Mouse (Mus musculus): Measurements from ENCODE around the gene Pyroxd1.

Gene Pyroxd1

GRCm38 (mm10) chr6:142377081-142377480 is 31.6 kb downstream of the Pyroxd1 start:
- DNase-seq (ENCODE audit: low spot score in 2 of 2), result no peak

GRCm38 (mm10) chr6:142378576-142379330 is 33.3 kb downstream of the Pyroxd1 start:
- DNase-seq (ENCODE audit: low spot score in 2 of 2), result no peak

DNA sequence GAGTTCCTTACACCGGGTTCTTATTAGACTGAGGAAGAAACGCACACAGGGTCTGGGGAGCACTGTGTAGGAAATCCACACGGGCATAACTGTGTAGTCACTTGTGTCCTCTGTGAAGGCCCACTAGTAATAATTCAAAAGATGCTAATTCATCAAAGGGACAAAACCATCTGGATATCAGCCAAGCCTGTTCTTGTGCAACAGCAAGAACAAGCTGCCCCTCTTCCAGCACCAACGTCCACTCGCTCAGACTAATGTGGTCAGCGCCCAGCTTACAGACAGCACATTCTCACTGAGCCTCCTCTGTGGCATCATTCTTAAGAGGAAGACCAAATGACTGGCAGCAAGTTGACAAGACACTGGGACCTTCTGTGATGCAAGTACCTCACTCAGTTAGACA is 34.5 kb downstream of the Pyroxd1 start:
- DNase-seq (ENCODE audit: low spot score in 2 of 2), result no peak

- DNase-seq (ENCODE audit: low spot score in 2 of 2), result no peak
Observed at GRCm38 (mm10) chr6:142381615-142382014, 36.2 kb downstream of the Pyroxd1 start.

- DNase-seq (ENCODE audit: low spot score in 2 of 2), result no peak
Observed at GRCm38 (mm10) chr6:142384521-142384920, 39.1 kb downstream of the Pyroxd1 start.

DNA sequence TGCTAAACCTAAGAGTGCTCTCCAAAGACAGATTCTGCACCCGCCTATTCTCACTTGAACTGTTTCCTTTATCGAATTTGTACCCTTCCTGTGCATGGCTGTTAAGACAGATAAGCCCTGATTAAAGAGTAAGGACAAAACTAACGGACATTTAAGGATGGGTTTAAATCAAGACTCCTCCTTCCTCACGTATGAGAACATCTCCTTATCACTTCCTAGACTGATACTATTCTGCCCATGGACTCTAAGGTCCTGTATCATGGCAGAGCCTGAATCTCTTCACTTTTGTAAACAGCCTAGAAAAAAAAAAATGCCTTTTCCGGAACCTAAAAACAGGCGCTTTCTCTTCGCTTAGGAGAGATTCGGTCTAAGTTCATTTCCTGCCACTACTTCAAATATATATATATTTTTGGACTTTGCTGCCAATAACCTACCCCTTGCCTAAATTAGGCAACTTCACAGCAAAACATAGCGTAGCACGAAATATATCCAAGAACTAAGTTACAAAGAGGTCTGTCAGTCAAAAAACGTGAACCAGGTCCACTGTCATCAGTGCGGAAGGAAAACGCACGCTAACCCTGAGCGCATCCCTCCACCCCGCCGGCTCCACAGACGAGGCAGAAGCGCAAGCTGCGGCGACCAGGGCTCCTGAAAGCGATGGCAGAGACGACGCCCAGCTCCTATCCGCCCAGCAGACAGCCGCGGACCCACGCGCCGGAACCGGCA is 41.0 kb downstream of the Pyroxd1 start:
- no peak for DNase-seq (ENCODE audit: low spot score in 2 of 2)

GRCm38 (mm10) chr6:142387011-142387754 is 41.7 kb downstream of the Pyroxd1 start, which contains the start of the genes Recql and Golt1b:
Gene Recql (minus strand): TSS chr6:142387087.
Gene Golt1b (plus strand): TSS chr6:142387221.
- DNase-seq (ENCODE audit: low spot score in 2 of 2), result peak; percentile 94 to 95

DNA sequence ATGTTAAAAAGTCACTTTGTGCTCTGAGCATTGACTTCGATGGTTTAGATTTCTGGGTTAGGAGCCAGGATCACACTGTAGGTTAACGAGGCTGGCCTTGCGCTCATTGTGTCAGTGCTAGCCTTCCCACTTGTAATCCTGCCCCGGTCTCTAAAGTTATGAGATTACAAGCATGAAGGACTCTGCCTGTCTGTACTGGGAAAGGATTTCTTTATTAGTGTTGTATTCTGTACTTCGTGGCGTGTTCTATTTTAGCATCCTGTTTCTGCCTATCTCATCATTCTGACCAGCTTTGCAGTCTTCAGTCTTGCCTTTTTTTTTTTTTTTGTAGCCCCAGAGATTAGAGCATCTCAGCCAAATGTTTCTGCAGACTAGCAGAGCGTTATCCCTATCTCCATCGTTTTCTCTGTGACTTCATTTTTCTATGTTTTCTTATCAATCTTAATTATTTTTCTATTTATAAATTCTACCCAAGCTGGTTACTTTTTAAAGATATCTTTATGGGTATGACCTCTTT is 42.4 kb downstream of the Pyroxd1 start:
- no peak for DNase-seq (ENCODE audit: low spot score in 2 of 2)

DNA sequence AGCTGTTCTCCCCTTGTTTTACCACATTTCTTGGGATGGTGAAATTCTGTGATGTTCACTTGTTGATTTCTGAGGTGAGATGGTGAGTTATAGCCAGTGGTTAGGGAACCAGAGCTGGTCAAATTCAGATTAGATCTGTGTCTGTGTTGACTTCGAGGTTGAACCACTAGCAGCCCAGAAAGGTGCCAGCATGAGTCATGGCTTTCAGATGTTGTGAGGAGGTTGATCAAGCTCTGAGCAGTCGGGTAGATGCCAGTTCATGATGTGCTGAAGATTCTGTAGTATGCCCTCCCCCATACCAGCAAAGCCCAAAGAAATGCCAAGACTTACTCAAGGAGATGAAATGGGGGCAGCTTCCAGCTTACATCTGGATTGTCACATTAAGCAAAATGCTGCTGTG is 43.6 kb downstream of the Pyroxd1 start:
- no peak for DNase-seq (ENCODE audit: low spot score in 2 of 2)

- no peak for DNase-seq (ENCODE audit: low spot score in 2 of 2)
Observed at GRCm38 (mm10) chr6:142392312-142392711, 46.9 kb downstream of the Pyroxd1 start.

- DNase-seq (ENCODE audit: low spot score in 2 of 2), result no peak
Observed at GRCm38 (mm10) chr6:142394669-142395068, 49.2 kb downstream of the Pyroxd1 start.

- no peak for DNase-seq (ENCODE audit: low spot score in 2 of 2)
Observed at GRCm38 (mm10) chr6:142395756-142396155, 50.3 kb downstream of the Pyroxd1 start.

GRCm38 (mm10) chr6:142411140-142411539 is 65.7 kb downstream of the Pyroxd1 start:
- no peak for DNase-seq (ENCODE audit: low spot score in 2 of 2)
